Mouse (Mus musculus) thymus, adult 18-20 months (tissue): ENCODE results near the gene Fzd7.

Experiments
- DNase-seq, 2 experiments: peaks; one replicate each; pipeline ENCODE4 v3.0.0; 2022; ENCODE audit warnings: mixed read lengths in 2 of 2

Gene Fzd7

GRCm38 (mm10) chr1:59472368-59473180, 9.7 kb upstream of the Fzd7 start:
- DNase-seq: no peak

DNA sequence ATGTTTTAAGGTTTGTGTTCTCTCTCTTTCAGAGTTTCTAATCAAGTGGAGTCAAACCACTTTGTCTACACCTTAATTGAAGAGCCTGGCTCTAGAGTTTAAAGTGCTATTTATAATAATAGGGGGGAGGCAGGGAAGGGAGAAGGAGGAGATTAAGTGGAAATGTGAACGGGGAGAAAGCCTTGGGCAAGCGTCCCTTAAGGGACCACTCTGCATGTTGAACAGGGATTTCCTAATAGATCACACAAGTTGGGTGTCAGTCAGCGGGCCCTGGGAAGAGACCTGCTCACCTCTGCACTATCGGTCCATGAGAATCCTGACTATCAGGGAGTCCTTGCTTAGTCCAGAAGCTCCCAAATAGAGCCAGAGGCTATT, 9.1 kb upstream of the Fzd7 start:
- no peak for DNase-seq

DNA sequence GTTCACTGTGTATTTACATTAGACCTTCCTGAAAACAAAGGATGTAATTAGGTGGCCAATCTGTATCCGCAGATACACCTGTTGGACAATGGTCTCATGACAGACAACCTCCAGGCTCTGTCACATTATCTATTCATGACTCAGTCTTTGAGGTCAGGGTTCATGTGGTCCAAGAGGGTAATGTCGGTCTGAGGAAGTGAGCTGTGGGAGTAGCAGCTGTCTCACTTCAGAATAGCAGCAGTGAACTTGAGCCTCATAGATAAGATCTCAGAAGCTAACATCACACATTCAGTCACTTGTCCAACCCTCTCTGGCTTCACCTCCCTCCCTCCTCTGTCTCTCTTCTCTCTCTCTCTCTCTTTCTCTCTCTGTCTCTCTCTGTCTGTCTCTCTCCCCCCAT, 6.6 kb upstream of the Fzd7 start:
- DNase-seq: no peak

- no peak for DNase-seq
Measured at GRCm38 (mm10) chr1:59478911-59479310, 3.3 kb upstream of the Fzd7 start.

DNA sequence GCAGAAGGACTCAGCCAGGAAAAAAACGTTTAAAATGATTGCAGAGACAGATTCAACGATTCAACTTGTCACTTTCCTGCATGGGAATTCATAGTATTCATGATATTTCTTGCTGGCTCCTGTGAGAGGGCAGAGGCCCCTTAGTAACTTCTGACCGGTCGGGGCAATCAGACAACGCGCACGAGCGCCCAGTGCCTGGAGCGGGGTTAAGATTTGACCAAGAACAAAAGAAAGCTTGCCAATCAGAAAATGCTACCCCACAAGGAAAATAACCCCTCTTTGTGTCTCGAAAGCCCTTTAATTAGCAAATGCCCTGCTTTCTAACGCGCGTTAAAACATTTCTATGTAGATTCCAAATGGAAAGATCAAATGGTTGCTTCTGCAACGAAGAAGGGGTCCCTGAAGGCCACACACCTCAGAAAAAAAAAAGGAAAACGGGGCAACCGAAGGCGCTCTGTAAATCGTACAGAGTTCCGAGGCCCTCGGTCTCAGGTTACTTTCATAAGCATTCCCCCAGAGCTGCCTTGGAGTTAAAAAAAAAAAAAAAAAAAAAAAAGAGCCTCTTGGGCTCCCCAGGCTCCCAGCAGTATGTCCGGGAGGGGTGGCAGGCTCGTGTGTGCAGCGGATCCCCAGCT, 1.3 kb upstream of the Fzd7 start:
- DNase-seq: no peak

- DNase-seq: peak; percentile 88 to 91
Measured at GRCm38 (mm10) chr1:59481456-59482291, 550 bp upstream of the Fzd7 start.

- peak in 1 of 2 experiments; percentile 38 for DNase-seq
Measured at GRCm38 (mm10) chr1:59482696-59483520, 684 bp downstream of the Fzd7 start.

DNA sequence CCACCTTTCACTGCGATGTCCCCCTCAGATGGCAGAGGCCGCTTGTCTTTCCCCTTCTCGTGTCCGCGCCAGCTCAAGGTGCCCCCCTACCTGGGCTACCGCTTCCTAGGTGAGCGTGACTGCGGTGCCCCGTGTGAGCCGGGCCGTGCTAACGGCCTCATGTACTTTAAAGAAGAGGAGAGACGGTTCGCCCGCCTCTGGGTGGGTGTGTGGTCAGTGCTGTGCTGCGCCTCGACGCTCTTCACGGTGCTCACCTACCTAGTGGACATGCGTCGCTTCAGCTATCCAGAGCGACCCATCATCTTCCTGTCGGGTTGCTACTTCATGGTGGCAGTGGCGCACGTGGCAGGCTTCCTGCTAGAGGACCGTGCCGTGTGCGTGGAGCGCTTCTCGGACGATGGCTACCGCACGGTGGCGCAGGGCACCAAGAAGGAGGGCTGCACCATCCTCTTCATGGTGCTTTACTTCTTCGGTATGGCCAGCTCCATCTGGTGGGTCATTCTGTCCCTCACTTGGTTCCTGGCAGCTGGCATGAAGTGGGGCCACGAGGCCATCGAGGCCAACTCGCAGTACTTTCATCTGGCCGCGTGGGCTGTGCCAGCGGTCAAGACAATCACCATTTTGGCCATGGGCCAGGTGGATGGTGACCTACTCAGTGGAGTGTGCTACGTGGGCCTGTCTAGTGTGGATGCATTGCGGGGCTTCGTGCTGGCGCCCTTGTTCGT, 1.5 kb downstream of the Fzd7 start:
- DNase-seq: peak; percentile 14 to 24

DNA sequence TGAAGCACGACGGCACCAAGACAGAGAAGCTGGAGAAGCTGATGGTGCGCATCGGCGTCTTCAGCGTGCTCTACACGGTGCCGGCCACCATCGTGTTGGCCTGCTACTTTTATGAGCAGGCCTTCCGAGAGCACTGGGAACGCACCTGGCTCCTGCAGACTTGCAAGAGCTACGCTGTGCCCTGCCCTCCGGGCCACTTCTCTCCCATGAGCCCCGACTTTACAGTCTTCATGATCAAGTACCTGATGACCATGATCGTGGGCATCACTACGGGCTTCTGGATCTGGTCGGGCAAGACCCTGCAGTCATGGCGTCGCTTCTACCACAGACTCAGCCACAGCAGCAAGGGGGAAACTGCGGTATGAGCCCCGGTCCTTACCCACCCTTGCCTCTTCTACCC, 2.1 kb downstream of the Fzd7 start:
- no peak for DNase-seq

DNA sequence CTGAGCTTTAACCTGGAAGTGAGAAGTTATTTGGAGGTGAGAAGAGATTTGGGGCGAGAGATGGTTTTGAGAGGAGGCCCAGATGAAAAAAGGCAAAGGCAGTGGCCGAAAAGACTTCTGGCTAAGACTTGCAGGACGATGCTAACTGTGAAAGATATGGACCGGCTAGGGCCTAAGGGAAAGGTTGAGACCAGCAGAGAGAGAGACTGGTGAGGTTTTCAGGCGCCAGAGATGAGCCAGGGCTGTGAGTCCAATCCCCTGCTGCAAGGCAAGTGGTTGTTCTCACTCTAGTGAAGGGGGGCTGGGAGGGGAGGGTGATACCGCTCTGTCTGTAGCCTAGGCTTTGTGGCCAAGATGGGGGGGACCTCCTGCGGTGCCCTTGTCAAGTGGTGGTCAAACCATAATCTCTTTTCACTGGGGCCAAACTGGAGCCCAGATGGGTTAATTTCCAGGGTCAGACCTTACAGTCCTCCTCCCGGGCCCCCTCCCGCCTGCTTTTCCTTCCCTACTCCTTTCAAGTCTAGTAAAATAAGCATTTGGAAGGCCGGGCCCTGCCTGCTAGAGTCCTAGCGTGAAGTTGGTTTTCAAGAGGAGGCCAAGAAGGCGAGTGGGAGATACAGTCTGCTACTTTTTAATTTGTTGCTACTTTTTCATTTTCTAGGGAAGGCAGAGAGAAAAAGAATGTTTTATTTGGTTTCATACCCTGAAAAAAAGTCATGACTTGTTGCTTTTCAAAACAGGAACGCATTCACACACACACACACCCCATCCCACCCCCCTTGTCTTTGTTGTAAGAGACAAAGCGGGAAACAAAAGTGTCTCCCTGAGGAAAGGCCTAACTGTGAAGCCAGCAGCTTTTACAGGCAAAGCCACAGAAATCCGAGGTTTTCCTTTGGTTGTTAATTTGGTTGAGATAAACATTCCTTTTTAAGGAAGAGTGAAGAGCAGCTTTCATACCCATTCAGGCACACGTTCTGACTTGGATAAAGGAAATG, 2.9 kb downstream of the Fzd7 start:
- DNase-seq: no peak

DNA sequence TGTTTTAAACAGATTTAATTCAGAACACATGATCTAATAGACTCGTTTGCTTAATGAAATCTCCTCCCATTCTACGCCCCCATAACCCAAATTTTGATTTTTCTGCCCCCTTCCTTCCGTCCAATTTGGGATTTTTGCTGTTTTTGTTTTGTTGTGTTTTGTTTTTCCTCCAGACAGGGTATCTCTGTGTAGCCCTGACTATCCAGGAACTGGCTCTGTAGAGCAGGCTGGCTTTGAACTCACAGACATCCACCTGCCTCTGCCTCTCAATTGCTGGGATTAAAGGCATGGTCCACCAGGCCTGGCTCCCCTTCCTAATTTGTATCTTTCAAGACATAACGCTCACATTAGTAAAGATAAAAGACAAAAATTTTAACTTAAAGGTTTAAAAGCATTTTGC, 3.6 kb downstream of the Fzd7 start:
- no peak for DNase-seq

- no peak for DNase-seq
Measured at GRCm38 (mm10) chr1:59487651-59488051, 5.4 kb downstream of the Fzd7 start.

DNA sequence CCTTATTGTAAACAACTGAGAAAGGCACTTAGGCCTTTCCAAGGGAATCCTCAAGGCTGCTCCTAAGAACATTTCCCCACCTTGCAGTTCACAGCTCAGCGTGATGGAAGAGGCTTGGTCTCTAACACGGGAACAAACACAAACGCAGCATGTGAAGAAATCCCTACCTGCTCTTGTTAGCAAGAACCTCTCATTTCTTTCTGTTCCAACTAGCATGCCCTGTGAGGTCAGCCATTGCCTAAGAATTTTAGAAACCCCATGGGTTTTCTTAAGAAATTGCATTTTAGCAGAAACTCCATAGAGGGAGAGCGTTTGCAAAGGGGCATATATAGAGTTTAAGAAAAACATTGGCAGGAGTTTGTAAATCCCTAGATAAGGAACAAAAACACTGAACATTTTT, 6.3 kb downstream of the Fzd7 start:
- no peak for DNase-seq

DNA sequence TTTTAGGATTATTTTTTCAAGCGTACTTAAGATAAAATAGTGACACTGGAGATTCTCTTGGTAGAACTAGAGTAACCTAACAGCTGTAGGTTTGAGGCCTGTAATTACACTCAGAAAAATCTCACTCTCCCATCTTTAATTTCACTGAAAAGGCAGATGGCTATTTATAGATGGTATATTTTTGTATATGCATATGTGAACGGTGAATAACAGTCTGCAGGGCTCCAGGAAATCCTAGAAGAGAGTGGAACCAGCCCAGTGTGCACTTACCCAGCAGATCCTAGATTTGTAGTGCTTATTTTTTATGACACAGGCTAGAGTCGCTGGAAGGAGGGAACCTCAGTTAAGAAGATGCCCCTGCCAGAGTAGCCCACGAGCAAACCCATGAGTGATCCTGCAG, 6.8 kb downstream of the Fzd7 start:
- DNase-seq: no peak

GRCm38 (mm10) chr1:59491517-59491916, 9.3 kb downstream of the Fzd7 start:
- no peak for DNase-seq

GRCm38 (mm10) chr1:59492432-59492831, 10.2 kb downstream of the Fzd7 start:
- no peak for DNase-seq

DNA sequence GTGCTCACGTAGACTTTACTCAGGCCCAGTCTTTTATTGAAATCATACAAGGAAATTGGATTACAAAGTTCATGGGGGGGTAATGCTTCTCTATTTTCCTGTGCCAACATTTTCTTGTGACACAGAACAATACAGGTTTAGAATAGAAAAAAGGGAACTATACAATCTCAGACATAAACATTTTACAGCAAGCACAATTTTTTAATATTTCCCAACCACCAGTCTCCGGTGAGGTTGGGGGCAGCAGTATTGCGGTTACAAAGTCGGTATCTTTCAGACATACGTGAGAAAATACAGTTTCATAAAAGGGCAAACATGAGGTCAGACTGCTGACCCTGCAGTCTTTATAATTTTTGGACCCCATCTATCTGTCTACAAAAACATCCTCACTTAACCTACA, 13.7 kb downstream of the Fzd7 start:
- no peak for DNase-seq

DNA sequence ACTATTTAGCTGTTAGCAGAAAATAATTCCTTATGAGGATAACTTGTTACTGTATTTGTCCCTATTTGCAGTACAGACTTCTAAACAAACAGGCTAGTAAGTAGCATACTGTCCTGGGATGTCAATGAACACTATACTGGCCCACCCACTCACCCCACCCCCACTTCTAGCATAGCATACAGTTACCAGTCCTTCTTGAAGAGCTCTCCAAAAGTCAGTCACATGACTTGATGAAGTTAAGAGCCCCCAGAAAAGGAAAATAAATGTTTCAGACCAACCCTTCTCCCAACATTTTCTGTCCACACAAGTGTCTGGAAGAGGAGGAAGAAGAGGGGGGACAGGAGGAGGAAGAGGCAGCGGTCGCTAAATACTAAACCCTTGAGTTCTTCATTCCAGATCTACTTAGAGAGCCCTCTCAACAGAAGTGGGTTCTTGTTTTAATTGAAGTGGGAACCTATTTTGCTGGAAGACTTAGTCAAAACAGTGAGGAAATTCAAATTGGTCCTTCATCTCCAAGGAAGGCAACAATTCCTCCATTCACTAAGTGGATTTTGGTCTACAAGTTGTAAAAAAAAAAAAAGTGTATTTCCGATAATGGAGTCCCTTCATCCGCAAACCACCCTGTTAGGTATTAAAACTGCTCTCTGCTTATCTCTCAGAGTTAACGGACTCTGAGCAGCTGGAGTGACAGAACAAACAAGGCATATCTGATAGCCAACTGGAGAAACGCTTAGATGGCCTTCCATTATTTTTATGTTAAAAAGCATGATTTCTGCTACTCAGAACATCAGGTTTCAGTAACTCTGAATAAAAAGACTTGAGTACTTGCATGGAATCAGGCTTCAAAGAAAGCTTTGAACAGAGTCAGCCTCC, 15.8 kb downstream of the Fzd7 start:
- DNase-seq: no peak

- no peak for DNase-seq
Measured at GRCm38 (mm10) chr1:59499327-59499726, 17.1 kb downstream of the Fzd7 start.

DNA sequence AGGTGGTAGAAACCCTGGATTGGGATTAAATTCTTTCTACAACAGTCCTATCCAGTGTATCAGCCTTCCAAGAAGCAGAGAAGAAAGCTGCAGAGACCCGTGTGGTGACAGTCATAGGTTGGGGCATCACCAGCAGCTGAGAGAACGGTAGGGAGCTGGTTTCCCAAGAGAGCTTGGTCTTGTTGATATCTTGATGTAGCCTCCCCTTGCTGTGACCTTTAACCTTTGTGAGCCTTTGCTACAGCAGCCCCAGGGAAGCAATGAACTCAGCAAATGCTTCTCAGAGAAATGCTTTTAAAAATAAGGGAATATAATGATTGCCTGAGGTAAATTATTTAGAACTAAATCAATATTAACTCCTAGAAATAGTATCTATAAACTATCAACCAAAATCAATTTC, 20.1 kb downstream of the Fzd7 start:
- no peak for DNase-seq
